Mouse (Mus musculus): ENCODE results near the gene Trpd52l3. TPM values are rescaled to one million over a fixed set of nuclear protein-coding genes. Genes with fewer than 3 reads are reported as not detected.
A peak's percentile ranks its signal among the peaks of the same experiment; 100 is the strongest.
"Not testable (repeated sequence)": the region's sequence is repeated elsewhere in the genome, so short reads cannot be mapped to it uniquely, and the experiment has no call there.

Gene Trpd52l3
- total and polyA plus RNA-seq, 2 experiments, result not detected

DNA sequence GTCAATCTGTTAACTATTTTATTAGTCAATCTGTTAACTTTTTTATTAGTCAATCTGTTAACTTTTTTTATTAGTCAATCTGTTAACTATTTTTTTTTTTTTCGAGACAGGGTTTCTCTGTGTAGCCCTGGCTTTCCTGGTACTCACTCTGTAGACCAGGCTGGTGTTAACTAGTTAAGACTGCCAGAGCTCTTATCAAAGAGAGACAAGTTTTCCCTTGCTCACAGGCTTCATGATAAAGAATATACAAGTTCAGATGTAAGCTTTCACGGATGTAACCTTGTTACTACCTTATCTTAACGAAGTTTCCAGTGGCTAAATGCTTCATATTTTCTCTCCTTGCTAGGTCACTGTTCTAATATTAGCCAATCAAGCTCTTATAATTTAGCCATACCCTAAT lies 10.7 kb downstream of the Trpd52l3 start:
- H3K9ac ChIP-seq (ENCODE audit: low read depth, low read length), result no peak overlapping the region
- peaks cover 6% of the 10 kb centered on the region; the same call in 1 of the 2 replicates for H3K4me1 ChIP-seq (ENCODE audit: control insufficient read depth, insufficient read depth, low read length)
- no peak overlapping the region for H3K4me3 ChIP-seq (ENCODE audit: insufficient read depth, low read depth, low read length)
- H3K27ac ChIP-seq (replicated peaks; ENCODE audit: insufficient read depth, low read depth, low read length), result no peak overlapping the region
- no peaks in the 10 kb centered on the region for H3K36me3 ChIP-seq (ENCODE audit: control insufficient read depth, insufficient read depth, low read length)
- H3K79me2 ChIP-seq (ENCODE audit: control insufficient read depth, insufficient read depth, low read length), result no peaks in the 10 kb centered on the region
- 87% methylated on average over 3 of the region's 3 CpGs for WGBS
- no peaks in the 10 kb centered on the region for H3K27me3 ChIP-seq (ENCODE audit: control insufficient read depth, insufficient read depth, low read length)
- DNase-seq (ENCODE audit: extremely low read depth, low read depth, low spot score), result no peak
- no peak for TF ChIP-seq POLR2A (IDR thresholded peaks at IDR 0.05; ENCODE audit: extremely low read depth, insufficient read depth, low read length)
- TF ChIP-seq CTCF (IDR thresholded peaks at IDR 0.05; ENCODE audit: low read depth, low read length), result no peak

DNA sequence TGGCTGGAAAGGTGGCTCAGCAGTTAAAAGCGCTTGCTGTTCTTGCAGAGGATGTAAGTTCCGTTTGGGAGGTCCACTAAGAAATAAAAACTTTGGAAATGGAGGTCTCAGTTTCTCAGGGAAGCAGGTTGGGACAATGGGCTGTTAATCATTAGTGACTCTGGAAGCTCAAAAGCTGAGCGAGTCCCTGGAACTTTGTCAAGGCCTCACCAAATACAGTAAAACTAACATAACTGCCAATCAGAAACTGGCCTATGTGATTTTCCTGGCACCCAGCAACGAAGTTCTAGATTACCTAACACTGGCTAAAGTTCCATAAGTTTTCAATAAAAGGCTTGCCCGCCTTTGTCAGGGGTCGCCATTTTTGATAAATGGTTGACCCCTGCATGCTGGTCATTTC lies 12.6 kb downstream of the Trpd52l3 start:
- no peak for TF ChIP-seq POLR2A (IDR thresholded peaks at IDR 0.05; ENCODE audit: extremely low read depth, insufficient read depth, low read length)
- TF ChIP-seq CTCF (IDR thresholded peaks at IDR 0.05; ENCODE audit: low read depth, low read length), result no peak
- Histone ChIP-seq H3K79me2 (ENCODE audit: control insufficient read depth, insufficient read depth, low read length) (no peaks in the 10 kb centered on the region), H3K9ac (ENCODE audit: low read depth, low read length) (peak overlapping the region; percentile 39; the same call in 1 of the 2 replicates), H3K27ac (replicated peaks; ENCODE audit: insufficient read depth, low read depth, low read length) (peak overlapping the region; percentile 66), H3K36me3 (ENCODE audit: control insufficient read depth, insufficient read depth, low read length) (no peaks in the 10 kb centered on the region), H3K27me3 (ENCODE audit: control insufficient read depth, insufficient read depth, low read length) (no peaks in the 10 kb centered on the region), H3K4me1 (ENCODE audit: control insufficient read depth, insufficient read depth, low read length) (peaks cover 3% of the 10 kb centered on the region; the same call in 1 of the 2 replicates), H3K4me3 (ENCODE audit: insufficient read depth, low read depth, low read length) (no peak overlapping the region)
- DNase-seq (ENCODE audit: extremely low read depth, low read depth, low spot score), result peak; percentile 95
- WGBS, result 28% methylated on average over 6 of the region's 6 CpGs

DNA sequence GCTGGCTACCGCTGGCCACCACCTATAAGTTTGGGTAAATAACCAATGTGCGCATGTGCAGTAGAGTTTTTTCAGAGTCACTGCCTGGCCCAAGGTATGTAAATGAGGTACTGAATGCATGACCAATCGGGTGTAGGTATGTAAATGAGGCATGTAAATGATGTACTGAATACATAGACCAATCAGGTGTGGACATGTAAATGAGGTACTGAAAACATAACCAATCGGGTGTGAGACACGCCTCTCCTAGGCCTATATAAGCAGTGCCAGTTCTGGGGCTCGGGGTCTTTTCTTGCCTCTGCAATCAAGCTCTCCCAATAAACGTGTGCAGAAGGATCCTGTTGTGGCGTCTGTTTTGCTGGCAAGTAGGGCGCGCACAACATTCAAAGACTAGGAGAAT lies 19.8 kb downstream of the Trpd52l3 start:
- H3K27me3 ChIP-seq (ENCODE audit: control insufficient read depth, insufficient read depth, low read length); H3K79me2 ChIP-seq (ENCODE audit: control insufficient read depth, insufficient read depth, low read length); H3K4me1 ChIP-seq (ENCODE audit: control insufficient read depth, insufficient read depth, low read length); H3K4me3 ChIP-seq (ENCODE audit: insufficient read depth, low read depth, low read length); H3K9ac ChIP-seq (ENCODE audit: low read depth, low read length); H3K36me3 ChIP-seq (ENCODE audit: control insufficient read depth, insufficient read depth, low read length); H3K27ac ChIP-seq (replicated peaks; ENCODE audit: insufficient read depth, low read depth, low read length); DNase-seq (ENCODE audit: extremely low read depth, low read depth, low spot score): not testable (repeated sequence)
- 94% methylated on average over 10 of the region's 10 CpGs for WGBS

DNA sequence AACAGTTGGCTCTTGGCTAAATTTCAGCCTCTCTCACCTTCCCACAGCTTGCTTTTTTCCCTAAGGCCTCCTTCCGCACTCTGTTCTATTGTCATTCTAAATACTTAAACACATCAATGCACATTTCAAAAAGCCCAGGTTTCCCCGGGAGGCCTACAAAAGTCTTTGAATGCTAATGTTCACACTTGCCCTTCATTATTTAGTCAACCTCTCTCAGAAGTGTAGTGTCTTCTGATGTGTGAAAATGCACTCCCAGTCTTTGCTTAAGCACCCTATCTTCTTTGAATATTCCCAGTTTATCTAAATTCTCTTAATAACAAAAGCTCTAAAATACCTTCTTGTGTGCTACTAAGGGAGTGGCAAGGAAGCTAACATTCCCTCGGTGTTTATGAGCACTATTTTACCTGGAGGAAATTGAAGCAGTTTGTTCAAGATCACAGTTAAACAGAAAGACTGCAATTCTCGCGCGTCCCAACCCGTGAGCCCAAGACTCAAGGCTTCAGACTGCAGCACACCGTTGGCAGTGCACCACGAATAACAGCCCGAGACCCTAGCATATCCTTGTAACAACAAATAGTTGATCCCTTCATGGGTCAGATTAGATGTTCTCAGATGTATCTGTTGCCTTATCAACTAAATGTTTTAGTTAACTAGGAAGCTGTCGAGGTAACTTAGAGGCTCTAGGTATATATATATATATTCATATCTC lies 25.6 kb downstream of the Trpd52l3 start:
- Histone ChIP-seq H3K36me3 (ENCODE audit: control insufficient read depth, insufficient read depth, low read length) (no peaks in the 10 kb centered on the region), H3K4me3 (ENCODE audit: insufficient read depth, low read depth, low read length) (no peak overlapping the region; the same call in 1 of the 2 replicates), H3K27me3 (ENCODE audit: control insufficient read depth, insufficient read depth, low read length) (no peaks in the 10 kb centered on the region), H3K27ac (replicated peaks; ENCODE audit: insufficient read depth, low read depth, low read length) (no peak overlapping the region), H3K79me2 (ENCODE audit: control insufficient read depth, insufficient read depth, low read length) (peaks cover 19% of the 10 kb centered on the region), H3K9ac (ENCODE audit: low read depth, low read length) (no peak overlapping the region), H3K4me1 (ENCODE audit: control insufficient read depth, insufficient read depth, low read length) (peaks cover 14% of the 10 kb centered on the region)
- no peak for DNase-seq (ENCODE audit: extremely low read depth, low read depth, low spot score)
- TF ChIP-seq POLR2A (IDR thresholded peaks at IDR 0.05; ENCODE audit: extremely low read depth, insufficient read depth, low read length) (no peak), CTCF (IDR thresholded peaks at IDR 0.05; ENCODE audit: low read depth, low read length) (no peak)
- WGBS, result 83% methylated on average over 11 of the region's 11 CpGs

DNA sequence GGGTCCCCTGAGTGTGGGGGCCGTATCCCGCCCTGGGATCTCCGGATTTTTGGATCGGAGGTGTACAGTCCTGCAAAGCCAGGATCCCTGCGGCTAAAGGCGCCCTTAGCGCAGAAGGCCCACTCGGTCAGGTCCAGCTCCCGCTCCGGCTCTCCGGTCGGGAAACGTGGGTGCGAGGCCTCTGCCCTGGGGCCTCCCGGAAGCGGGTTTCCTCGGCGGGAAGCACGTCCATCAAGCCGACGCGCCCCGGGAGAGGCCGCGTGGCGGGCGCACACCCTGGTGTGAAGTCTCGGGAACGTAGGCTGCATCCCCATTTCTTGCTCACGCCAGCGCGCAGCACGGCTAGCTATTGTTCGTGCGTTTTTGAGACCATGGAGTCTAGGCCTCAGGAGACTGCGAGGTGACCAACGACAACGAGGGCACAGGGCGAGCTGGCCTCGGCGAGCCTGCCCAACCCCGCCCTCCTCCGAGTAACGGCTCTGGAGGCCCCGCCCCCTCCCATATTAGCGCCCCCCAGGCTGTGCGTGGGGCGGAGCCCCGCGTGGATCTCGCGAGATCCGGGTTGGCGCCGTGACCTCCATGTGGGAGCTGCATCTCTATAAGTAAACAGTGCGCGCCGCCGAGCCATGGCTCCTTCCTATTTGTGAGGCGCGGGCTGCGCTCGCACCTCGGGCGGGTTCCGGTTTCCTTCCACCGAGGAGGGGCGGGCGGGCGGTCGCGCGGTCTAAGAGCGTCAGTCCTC lies 26.5 kb downstream of the Trpd52l3 start, which contains the start of gene Uhrf2:
Uhrf2 (plus strand) TSS at position 620 of the 742 bp plus-strand sequence.
- TF ChIP-seq POLR2A (IDR thresholded peaks at IDR 0.05; ENCODE audit: extremely low read depth, insufficient read depth, low read length), result peak; percentile 55
- no peak for TF ChIP-seq CTCF (IDR thresholded peaks at IDR 0.05; ENCODE audit: low read depth, low read length)
- H3K79me2 ChIP-seq (ENCODE audit: control insufficient read depth, insufficient read depth, low read length), result peaks cover 25% of the 10 kb centered on the region
- peak within 1 kb of the TSS; percentile 87 for H3K9ac ChIP-seq (ENCODE audit: low read depth, low read length)
- DNase-seq (ENCODE audit: extremely low read depth, low read depth, low spot score), result peak; percentile 83
- peaks cover 16% of the 10 kb centered on the region for H3K4me1 ChIP-seq (ENCODE audit: control insufficient read depth, insufficient read depth, low read length)
- H3K4me3 ChIP-seq (ENCODE audit: insufficient read depth, low read depth, low read length), result peak within 1 kb of the TSS; percentile 91
- H3K27me3 ChIP-seq (ENCODE audit: control insufficient read depth, insufficient read depth, low read length), result no peaks in the 10 kb centered on the region
- 4% methylated on average over 74 of the region's 74 CpGs for WGBS
- H3K27ac ChIP-seq (replicated peaks; ENCODE audit: insufficient read depth, low read depth, low read length), result peak within 1 kb of the TSS; percentile 83
- no peaks in the 10 kb centered on the region for H3K36me3 ChIP-seq (ENCODE audit: control insufficient read depth, insufficient read depth, low read length)

Measured in liver, adult 2 months (tissue).